Mouse (Mus musculus) forebrain, postnatal 0 days (tissue): ENCODE measurements around the gene Magi3. TPM values are rescaled to one million over a fixed set of nuclear protein-coding genes. Genes with fewer than 3 reads are reported as not detected.
A peak's percentile ranks its signal among the peaks of the same experiment; 100 is the strongest.

ENCODE experiments used
- ATAC-seq: fragments of 200-750 bp; cut with Nextera tagmentation; 2 replicates; pipeline ENCODE4 v1.8.0; 2017; ENCODE audit warnings: mild to moderate bottlenecking, moderate library complexity
- DNase-seq: peaks from one replicate; pipeline ENCODE4 v3.0.0-alpha.2; 2015
- H3K27ac ChIP-seq: fragments of 300-500 bp; sonication (generic); 2 replicates; pipeline ENCODE4 v1.5.1; 2014; ENCODE audit warnings: low read depth, mild to moderate bottlenecking, antibody characterized with exemption, low read length, moderate library complexity, mixed read lengths
- H3K27me3 ChIP-seq: fragments of 300-500 bp; sonication (generic); 2 replicates; pipeline ENCODE4 v1.6.1; 2014; ENCODE audit warnings: mild to moderate bottlenecking, low read length, mixed read lengths; ENCODE audit not compliant: insufficient read depth
- H3K36me3 ChIP-seq: fragments of 300-500 bp; sonication (generic); 2 replicates; pipeline ENCODE4 v1.6.1; 2014; ENCODE audit warnings: mild to moderate bottlenecking, moderate library complexity; ENCODE audit not compliant: insufficient read depth
- H3K4me1 ChIP-seq: fragments of 300-500 bp; sonication (generic); 2 replicates; pipeline ENCODE4 v1.6.1; 2014; ENCODE audit warnings: antibody characterized with exemption; ENCODE audit not compliant: insufficient read depth
- H3K4me2 ChIP-seq: fragments of 300-500 bp; sonication (generic); 2 replicates; pipeline ENCODE4 v1.6.1; 2014; ENCODE audit warnings: low read depth, mild to moderate bottlenecking, moderate library complexity
- H3K4me3 ChIP-seq: fragments of 300-500 bp; sonication (generic); 2 replicates; pipeline ENCODE4 v1.5.1; 2014; ENCODE audit warnings: low read depth, low read length, mixed read lengths
- H3K9ac ChIP-seq: fragments of 300-500 bp; sonication (generic); 2 replicates; pipeline ENCODE4 v1.6.1; 2014; ENCODE audit warnings: mild to moderate bottlenecking
- H3K9me3 ChIP-seq: fragments of 300-500 bp; sonication (generic); 2 replicates; pipeline ENCODE4 v1.6.1; 2016; ENCODE audit warnings: low read length
- CTCF ChIP-seq: sonication (generic); IDR thresholded peaks from 2 replicates; pipeline ENCODE4 v1.5.1; 2016; ENCODE audit warnings: antibody characterized with exemption, control low read depth, low read depth
- WGBS: fragments of 180-500 bp; shearing (Covaris S2); extraction: QIAGEN DNeasy Blood & Tissue Kit; methylation state at CpG from one replicate; pipeline ENCODE4 v1.1.7; 2014; 5-methylcytosine and 5-hydroxymethylcytosine counted together
- polyA plus RNA-seq: library from polyadenylated mRNA; unstranded; fragments of >200 nt; fragmentation: Nextera tagmentation; extraction: Ambion mirVana; gene quantifications from 2 replicates; pipeline ENCODE4 v1.2.1, GENCODE M21; 2015
- total RNA-seq: library from RNA; depleted of rRNA; stranded (reverse); fragments of >200 nt; gene quantifications from 2 replicates; pipeline ENCODE4 v1.2.3, GENCODE M21; 2014

Gene Magi3
- total and polyA plus RNA-seq, 2 experiments from 2014 or later = 3.1 to 24.5 TPM

GRCm38 (mm10) chr3:104218926-104219325 lies 1.2 kb downstream of the Magi3 start:
- Histone ChIP-seq H3K4me1 (peaks cover 5% of the 10 kb centered on the region; the same call in 1 of the 2 replicates), H3K9ac (peak overlapping the region; percentile 77), H3K9me3 (no peaks in the 10 kb centered on the region), H3K27ac (0 out of 2 replicates have a peak overlapping the region, but pooled peaks have one; percentile 96), H3K27me3 (no peaks in the 10 kb centered on the region), H3K36me3 (no peaks in the 10 kb centered on the region), H3K4me2 (peak overlapping the region; percentile 68), H3K4me3 (peak overlapping the region; percentile 96)
- DNase-seq (peak; percentile 47), ATAC-seq (no peak)
- TF ChIP-seq CTCF = no peak
- 2% methylated on average over 15 of the region's 15 CpGs for WGBS

- H3K27me3 ChIP-seq = no peaks in the 10 kb centered on the region
- WGBS = 91% methylated on average over 2 of the region's 2 CpGs
- DNase-seq (no peak), ATAC-seq (no peak)
- no peaks in the 10 kb centered on the region for H3K9me3 ChIP-seq
- no peaks in the 10 kb centered on the region for H3K36me3 ChIP-seq
- H3K27ac ChIP-seq = no peak overlapping the region
- TF ChIP-seq CTCF = no peak
- no peaks in the 10 kb centered on the region for H3K4me1 ChIP-seq
- no peak overlapping the region for H3K4me2 ChIP-seq
- H3K4me3 ChIP-seq = no peak overlapping the region
- H3K9ac ChIP-seq = no peak overlapping the region
Measured at GRCm38 (mm10) chr3:104189823-104190222, 30.4 kb downstream of the Magi3 start.

GRCm38 (mm10) chr3:104189234-104189633 lies 30.9 kb downstream of the Magi3 start:
- WGBS = 90% methylated on average over 1 of the region's 1 CpGs

GRCm38 (mm10) chr3:104184270-104184669 lies 35.9 kb downstream of the Magi3 start:
- Histone ChIP-seq H3K9me3 (no peaks in the 10 kb centered on the region), H3K4me3 (no peak overlapping the region), H3K9ac (no peak overlapping the region), H3K27ac (no peak overlapping the region), H3K4me2 (no peak overlapping the region), H3K27me3 (no peaks in the 10 kb centered on the region), H3K4me1 (no peaks in the 10 kb centered on the region), H3K36me3 (no peaks in the 10 kb centered on the region)
- no peak for TF ChIP-seq CTCF
- DNase-seq = no peak
- 97% methylated on average over 2 of the region's 2 CpGs for WGBS
- no peak for ATAC-seq

More at GRCm38 (mm10) chr3:104189234-104189633, 30.9 kb downstream of the Magi3 start:
- DNase-seq (no peak), ATAC-seq (no peak)
- Histone ChIP-seq H3K9ac (no peak overlapping the region), H3K4me1 (no peaks in the 10 kb centered on the region), H3K27ac (no peak overlapping the region), H3K36me3 (no peaks in the 10 kb centered on the region), H3K27me3 (no peaks in the 10 kb centered on the region), H3K4me3 (no peak overlapping the region), H3K9me3 (no peaks in the 10 kb centered on the region), H3K4me2 (no peak overlapping the region)
- no peak for TF ChIP-seq CTCF

- no peak for TF ChIP-seq CTCF
- Histone ChIP-seq H3K9me3 (no peaks in the 10 kb centered on the region), H3K4me2 (no peak overlapping the region), H3K36me3 (peaks cover 2% of the 10 kb centered on the region; the same call in 1 of the 2 replicates), H3K27ac (no peak overlapping the region), H3K4me1 (no peaks in the 10 kb centered on the region), H3K9ac (no peak overlapping the region), H3K27me3 (no peaks in the 10 kb centered on the region), H3K4me3 (no peak overlapping the region)
- 78% methylated on average over 2 of the region's 2 CpGs for WGBS
- no peak for ATAC-seq
- DNase-seq = no peak
Measured at GRCm38 (mm10) chr3:104183656-104184055, 36.5 kb downstream of the Magi3 start.

- no peaks in the 10 kb centered on the region for H3K27me3 ChIP-seq
- no peaks in the 10 kb centered on the region for H3K4me1 ChIP-seq
- peaks cover 4% of the 10 kb centered on the region; the same call in 1 of the 2 replicates for H3K36me3 ChIP-seq
- H3K9ac ChIP-seq = no peak overlapping the region
- H3K9me3 ChIP-seq = no peaks in the 10 kb centered on the region
- ATAC-seq (no peak), DNase-seq (no peak)
- H3K4me2 ChIP-seq = no peak overlapping the region
- H3K27ac ChIP-seq = no peak overlapping the region
- TF ChIP-seq CTCF = no peak
- no peak overlapping the region for H3K4me3 ChIP-seq
Measured at GRCm38 (mm10) chr3:104182711-104183110, 37.5 kb downstream of the Magi3 start.

- H3K27ac ChIP-seq = no peak overlapping the region
- DNase-seq (no peak), ATAC-seq (no peak)
- no peak overlapping the region for H3K9ac ChIP-seq
- H3K4me1 ChIP-seq = no peaks in the 10 kb centered on the region
- H3K27me3 ChIP-seq = no peaks in the 10 kb centered on the region
- H3K36me3 ChIP-seq = no peaks in the 10 kb centered on the region
- no peaks in the 10 kb centered on the region for H3K9me3 ChIP-seq
- 65% methylated on average over 3 of the region's 3 CpGs for WGBS
- no peak for TF ChIP-seq CTCF
- H3K4me2 ChIP-seq = no peak overlapping the region
- no peak overlapping the region for H3K4me3 ChIP-seq
Measured at GRCm38 (mm10) chr3:104161347-104161746, 58.8 kb downstream of the Magi3 start.
